Mouse (Mus musculus) forebrain, embryonic 13.5 days (tissue): ENCODE measurements at regions not wholly inside any gene's neighbourhood (a gene's known extent, or its start where the extent isn't known, plus 50 kb on each side); places are given as distances from the start of the nearest gene placed in this dataset.
A peak's percentile ranks its signal among the peaks of the same experiment; 100 is the strongest.

Experiments used
- ATAC-seq: fragments of 200-750 bp; cut with Nextera tagmentation; 2 replicates; pipeline ENCODE4 v1.8.0; 2017
- H3K27ac ChIP-seq: fragments of 300-500 bp; sonication (generic); 2 replicates; pipeline ENCODE4 v1.5.1; 2015; ENCODE audit warnings: inconsistent platforms, mild to moderate bottlenecking, moderate library complexity
- H3K27me3 ChIP-seq: fragments of 300-500 bp; sonication (generic); 2 replicates; pipeline ENCODE4 v1.6.1; 2015; ENCODE audit warnings: mild to moderate bottlenecking, inconsistent platforms
- H3K36me3 ChIP-seq: fragments of 300-500 bp; sonication (generic); 2 replicates; pipeline ENCODE4 v1.6.1; 2015; ENCODE audit warnings: mild to moderate bottlenecking, inconsistent platforms; ENCODE audit not compliant: poor library complexity, severe bottlenecking
- H3K4me1 ChIP-seq: fragments of 300-500 bp; sonication (generic); 2 replicates; pipeline ENCODE4 v1.6.1; 2015; ENCODE audit warnings: inconsistent platforms
- H3K4me2 ChIP-seq: fragments of 300-500 bp; sonication (generic); 2 replicates; pipeline ENCODE4 v1.6.1; 2015; ENCODE audit warnings: inconsistent platforms, mild to moderate bottlenecking, moderate library complexity
- H3K4me3 ChIP-seq: fragments of 300-500 bp; sonication (generic); 2 replicates; pipeline ENCODE4 v1.5.1; 2015; ENCODE audit warnings: mild to moderate bottlenecking, inconsistent platforms
- H3K9ac ChIP-seq: fragments of 300-500 bp; sonication (generic); 2 replicates; pipeline ENCODE4 v1.6.1; 2015; ENCODE audit warnings: mild to moderate bottlenecking, inconsistent platforms
- H3K9me3 ChIP-seq: fragments of 300-500 bp; sonication (generic); replicated peaks from 2 replicates; pipeline ENCODE4 v1.6.1; 2016; ENCODE audit warnings: inconsistent platforms
- WGBS: fragments of 180-500 bp; shearing (Covaris S2); methylation state at CpG from one replicate; pipeline ENCODE4 v1.1.7; 2015; 5-methylcytosine and 5-hydroxymethylcytosine counted together

- ATAC-seq: no peak
- no peaks in the 10 kb centered on the region for H3K27me3 ChIP-seq
- H3K27ac ChIP-seq: no peak overlapping the region
- H3K4me2 ChIP-seq: no peak overlapping the region
- H3K4me1 ChIP-seq: peaks cover 55% of the 10 kb centered on the region
- no peaks in the 10 kb centered on the region for H3K9me3 ChIP-seq
- no peak overlapping the region for H3K9ac ChIP-seq
- no peaks in the 10 kb centered on the region for H3K36me3 ChIP-seq
- WGBS: 61% methylated on average over 6 of the region's 6 CpGs
- no peak overlapping the region for H3K4me3 ChIP-seq
These were observed 89.7 kb downstream of the Mn1 start for GRCm38 (mm10) chr5:111506821-111507220.

- no peak overlapping the region for H3K9ac ChIP-seq
- H3K9me3 ChIP-seq: no peaks in the 10 kb centered on the region
- ATAC-seq: no peak
- H3K36me3 ChIP-seq: no peaks in the 10 kb centered on the region
- 89% methylated on average over 2 of the region's 2 CpGs for WGBS
- H3K4me3 ChIP-seq: no peak overlapping the region
- no peak overlapping the region for H3K27ac ChIP-seq
- no peak overlapping the region for H3K4me2 ChIP-seq
- no peaks in the 10 kb centered on the region for H3K27me3 ChIP-seq
- H3K4me1 ChIP-seq: peaks cover 58% of the 10 kb centered on the region
These were observed 90.2 kb downstream of the Mn1 start for GRCm38 (mm10) chr5:111507332-111507731.

GRCm38 (mm10) chr5:111509014-111509561, 91.9 kb downstream of the Mn1 start:
- Histone ChIP-seq H3K9ac (peak overlapping the region; percentile 50), H3K9me3 (no peaks in the 10 kb centered on the region), H3K27ac (peak overlapping the region; percentile 83), H3K36me3 (no peaks in the 10 kb centered on the region), H3K27me3 (no peaks in the 10 kb centered on the region), H3K4me2 (peak overlapping the region; percentile 52), H3K4me3 (peak overlapping the region; percentile 25), H3K4me1 (peaks cover 73% of the 10 kb centered on the region)
- peak; percentile 79 for ATAC-seq
- 0% methylated on average over 19 of the region's 21 CpGs for WGBS

- 3% methylated on average over 9 of the region's 9 CpGs for WGBS
- H3K4me1 ChIP-seq: peaks cover 78% of the 10 kb centered on the region
These were observed 92.5 kb downstream of the Mn1 start for GRCm38 (mm10) chr5:111509575-111510057.

GRCm38 (mm10) chr5:111510183-111510878, 93.2 kb downstream of the Mn1 start:
- peak overlapping the region; percentile 83 for H3K27ac ChIP-seq
- ATAC-seq: no peak
- no peaks in the 10 kb centered on the region for H3K36me3 ChIP-seq
- no peaks in the 10 kb centered on the region for H3K27me3 ChIP-seq
- WGBS: 72% methylated on average over 5 of the region's 5 CpGs
- H3K9ac ChIP-seq: no peak overlapping the region
- H3K4me2 ChIP-seq: no peak overlapping the region
- H3K9me3 ChIP-seq: no peaks in the 10 kb centered on the region
- H3K4me3 ChIP-seq: no peak overlapping the region
- H3K4me1 ChIP-seq: peaks cover 85% of the 10 kb centered on the region

More at GRCm38 (mm10) chr5:111509575-111510057, 92.5 kb downstream of the Mn1 start:
- H3K9me3 ChIP-seq: no peaks in the 10 kb centered on the region
- no peaks in the 10 kb centered on the region for H3K36me3 ChIP-seq
- peak overlapping the region; percentile 52 for H3K4me2 ChIP-seq
- peak overlapping the region; percentile 50; the same call in 1 of the 2 replicates for H3K9ac ChIP-seq
- peak overlapping the region; percentile 25 for H3K4me3 ChIP-seq
- no peaks in the 10 kb centered on the region for H3K27me3 ChIP-seq
- no peak for ATAC-seq
- H3K27ac ChIP-seq: peak overlapping the region; percentile 83

- Histone ChIP-seq H3K4me1 (peaks cover 91% of the 10 kb centered on the region), H3K36me3 (no peaks in the 10 kb centered on the region), H3K9me3 (no peaks in the 10 kb centered on the region), H3K27me3 (no peaks in the 10 kb centered on the region), H3K27ac (peak overlapping the region; percentile 83; the same call in 1 of the 2 replicates), H3K4me3 (no peak overlapping the region), H3K9ac (no peak overlapping the region), H3K4me2 (no peak overlapping the region)
- 57% methylated on average over 6 of the region's 6 CpGs for WGBS
- no peak for ATAC-seq
These were observed 93.7 kb downstream of the Mn1 start for GRCm38 (mm10) chr5:111510879-111511231.

- 5% methylated on average over 10 of the region's 10 CpGs for WGBS
- Histone ChIP-seq H3K36me3 (no peaks in the 10 kb centered on the region), H3K4me1 (peaks cover 84% of the 10 kb centered on the region), H3K4me3 (no peak overlapping the region), H3K9ac (peak overlapping the region; percentile 35; the same call in 1 of the 2 replicates), H3K27ac (peak overlapping the region; percentile 66), H3K27me3 (no peaks in the 10 kb centered on the region), H3K9me3 (no peaks in the 10 kb centered on the region), H3K4me2 (no peak overlapping the region)
- ATAC-seq: 0 out of 2 replicates have a peak, but pooled peaks have one; percentile 23
These were observed 94.8 kb downstream of the Mn1 start for GRCm38 (mm10) chr5:111511982-111512381.

- Histone ChIP-seq H3K9ac (no peak overlapping the region), H3K9me3 (no peaks in the 10 kb centered on the region), H3K4me1 (peaks cover 74% of the 10 kb centered on the region), H3K27ac (peak overlapping the region; percentile 3; the same call in 1 of the 2 replicates), H3K27me3 (no peaks in the 10 kb centered on the region), H3K36me3 (no peaks in the 10 kb centered on the region), H3K4me3 (no peak overlapping the region), H3K4me2 (no peak overlapping the region)
- no peak for ATAC-seq
- WGBS: 87% methylated on average over 6 of the region's 6 CpGs
These were observed 96.8 kb downstream of the Mn1 start for GRCm38 (mm10) chr5:111513976-111514375.

- peak overlapping the region; percentile 15 for H3K4me2 ChIP-seq
- H3K9me3 ChIP-seq: no peaks in the 10 kb centered on the region
- WGBS: 42% methylated on average over 3 of the region's 3 CpGs
These were observed 101.9 kb downstream of the Mn1 start for GRCm38 (mm10) chr5:111519059-111519458.

GRCm38 (mm10) chr5:111519500-111520041, 102.4 kb downstream of the Mn1 start:
- Histone ChIP-seq H3K9me3 (no peaks in the 10 kb centered on the region), H3K9ac (peak overlapping the region; percentile 49), H3K36me3 (no peaks in the 10 kb centered on the region), H3K27ac (peak overlapping the region; percentile 96), H3K27me3 (no peaks in the 10 kb centered on the region), H3K4me2 (peak overlapping the region; percentile 15), H3K4me1 (peaks cover 38% of the 10 kb centered on the region), H3K4me3 (no peak overlapping the region)
- 1% methylated on average over 7 of the region's 7 CpGs for WGBS
- peak; percentile 93 for ATAC-seq

More at GRCm38 (mm10) chr5:111519059-111519458, 101.9 kb downstream of the Mn1 start:
- Histone ChIP-seq H3K36me3 (no peaks in the 10 kb centered on the region), H3K27ac (peak overlapping the region; percentile 96), H3K4me3 (no peak overlapping the region), H3K9ac (peak overlapping the region; percentile 49), H3K27me3 (no peaks in the 10 kb centered on the region), H3K4me1 (peaks cover 43% of the 10 kb centered on the region)
- ATAC-seq: peak; percentile 61

GRCm38 (mm10) chr5:111521866-111522265, 104.7 kb downstream of the Mn1 start:
- Histone ChIP-seq H3K27me3 (no peaks in the 10 kb centered on the region), H3K27ac (0 out of 2 replicates have a peak overlapping the region, but pooled peaks have one; percentile 7), H3K9me3 (no peaks in the 10 kb centered on the region), H3K9ac (no peak overlapping the region), H3K36me3 (no peaks in the 10 kb centered on the region), H3K4me2 (no peak overlapping the region), H3K4me3 (no peak overlapping the region), H3K4me1 (peaks cover 24% of the 10 kb centered on the region)
- 94% methylated on average over 2 of the region's 2 CpGs for WGBS
- ATAC-seq: no peak

GRCm38 (mm10) chr5:111522586-111522985, 105.4 kb downstream of the Mn1 start:
- Histone ChIP-seq H3K4me3 (no peak overlapping the region), H3K4me1 (peaks cover 28% of the 10 kb centered on the region), H3K4me2 (no peak overlapping the region), H3K9me3 (no peaks in the 10 kb centered on the region), H3K27ac (no peak overlapping the region), H3K27me3 (no peaks in the 10 kb centered on the region), H3K9ac (no peak overlapping the region), H3K36me3 (no peaks in the 10 kb centered on the region)
- ATAC-seq: no peak
- 72% methylated on average over 7 of the region's 7 CpGs for WGBS
